Mouse (Mus musculus): Measurements from ENCODE around the gene Gpr4. TPM values are rescaled to one million over a fixed set of nuclear protein-coding genes. Genes with fewer than 3 reads are reported as not detected.
A peak's percentile ranks its signal among the peaks of the same experiment; 100 is the strongest.

Gene Gpr4
- total and polyA plus RNA-seq, 2 experiments from 2014 or later, result 3.8 to 4.4 TPM

- no peak overlapping the region for H3K4me3 ChIP-seq (ENCODE audit: low read length)
- H3K36me3 ChIP-seq (ENCODE audit: insufficient read depth, low read length), result no peaks in the 10 kb centered on the region
- peak overlapping the region; percentile 0; the same call in 1 of the 2 replicates for H3K27ac ChIP-seq
- peak; percentile 91 for DNase-seq (ENCODE audit: low spot score)
- no peak overlapping the region for H3K9ac ChIP-seq (replicated peaks; ENCODE audit: low read length)
- H3K4me1 ChIP-seq (ENCODE audit: insufficient read depth, low read length), result no peaks in the 10 kb centered on the region
- TF ChIP-seq CTCF (IDR thresholded peaks at IDR 0.05; ENCODE audit: low read depth), result peak; percentile 97
- no peaks in the 10 kb centered on the region for H3K9me3 ChIP-seq (ENCODE audit: low read length)
- 0% methylated on average over 1 of the region's 1 CpGs for WGBS
- no peaks in the 10 kb centered on the region for H3K27me3 ChIP-seq (ENCODE audit: insufficient read depth, low read length)
- peak; percentile 94 for ATAC-seq
- no peak overlapping the region for H3K4me2 ChIP-seq (ENCODE audit: low read depth, low read length)
Measured at GRCm38 (mm10) chr7:19239423-19239822, 27.1 kb downstream of the Gpr4 start.

- Histone ChIP-seq H3K27ac (peak overlapping the region; percentile 0; the same call in 1 of the 2 replicates), H3K9me3 (ENCODE audit: low read length) (no peaks in the 10 kb centered on the region)
- no peak for DNase-seq (ENCODE audit: low spot score)
Measured at GRCm38 (mm10) chr7:19239986-19240385, 27.6 kb downstream of the Gpr4 start.

GRCm38 (mm10) chr7:19240905-19241463, 28.6 kb downstream of the Gpr4 start:
- ATAC-seq, result no peak
- H3K27me3 ChIP-seq (ENCODE audit: insufficient read depth, low read length), result no peaks in the 10 kb centered on the region

More at GRCm38 (mm10) chr7:19239986-19240385, 27.6 kb downstream of the Gpr4 start:
- no peaks in the 10 kb centered on the region for H3K4me1 ChIP-seq (ENCODE audit: insufficient read depth, low read length)
- H3K9ac ChIP-seq (replicated peaks; ENCODE audit: low read length), result no peak overlapping the region
- no peaks in the 10 kb centered on the region; the same call in 1 of the 2 replicates for H3K36me3 ChIP-seq (ENCODE audit: insufficient read depth, low read length)
- H3K4me2 ChIP-seq (ENCODE audit: low read depth, low read length), result no peak overlapping the region
- no peak overlapping the region for H3K4me3 ChIP-seq (ENCODE audit: low read length)
- no peaks in the 10 kb centered on the region for H3K27me3 ChIP-seq (ENCODE audit: insufficient read depth, low read length)
- TF ChIP-seq CTCF (IDR thresholded peaks at IDR 0.05; ENCODE audit: low read depth), result no peak
- ATAC-seq, result no peak
- WGBS, result 61% methylated on average over 4 of the region's 4 CpGs

GRCm38 (mm10) chr7:19242005-19242404, 29.7 kb downstream of the Gpr4 start:
- Histone ChIP-seq H3K4me2 (ENCODE audit: low read depth, low read length) (no peak overlapping the region), H3K9me3 (ENCODE audit: low read length) (no peaks in the 10 kb centered on the region), H3K27me3 (ENCODE audit: insufficient read depth, low read length) (no peaks in the 10 kb centered on the region), H3K27ac (no peak overlapping the region), H3K9ac (replicated peaks; ENCODE audit: low read length) (no peak overlapping the region), H3K4me3 (ENCODE audit: low read length) (no peak overlapping the region), H3K36me3 (ENCODE audit: insufficient read depth, low read length) (peaks cover 6% of the 10 kb centered on the region; the same call in 1 of the 2 replicates), H3K4me1 (ENCODE audit: insufficient read depth, low read length) (no peaks in the 10 kb centered on the region)
- DNase-seq (ENCODE audit: low spot score), result no peak
- TF ChIP-seq CTCF (IDR thresholded peaks at IDR 0.05; ENCODE audit: low read depth), result no peak
- 82% methylated on average over 1 of the region's 1 CpGs for WGBS
- ATAC-seq, result no peak

More at GRCm38 (mm10) chr7:19240905-19241463, 28.6 kb downstream of the Gpr4 start:
- Histone ChIP-seq H3K4me1 (ENCODE audit: insufficient read depth, low read length) (no peaks in the 10 kb centered on the region), H3K4me3 (ENCODE audit: low read length) (no peak overlapping the region), H3K9ac (replicated peaks; ENCODE audit: low read length) (no peak overlapping the region), H3K27ac (no peak overlapping the region), H3K36me3 (ENCODE audit: insufficient read depth, low read length) (peaks cover 6% of the 10 kb centered on the region; the same call in 1 of the 2 replicates), H3K9me3 (ENCODE audit: low read length) (no peaks in the 10 kb centered on the region), H3K4me2 (ENCODE audit: low read depth, low read length) (no peak overlapping the region)
- DNase-seq (ENCODE audit: low spot score), result no peak
- TF ChIP-seq CTCF (IDR thresholded peaks at IDR 0.05; ENCODE audit: low read depth), result no peak
- 90% methylated on average over 8 of the region's 8 CpGs for WGBS

GRCm38 (mm10) chr7:19243858-19244257, 31.5 kb downstream of the Gpr4 start:
- Histone ChIP-seq H3K4me2 (ENCODE audit: low read depth, low read length) (no peak overlapping the region), H3K4me1 (ENCODE audit: insufficient read depth, low read length) (no peaks in the 10 kb centered on the region), H3K9me3 (ENCODE audit: low read length) (no peaks in the 10 kb centered on the region), H3K27me3 (ENCODE audit: insufficient read depth, low read length) (no peaks in the 10 kb centered on the region), H3K9ac (replicated peaks; ENCODE audit: low read length) (no peak overlapping the region), H3K36me3 (ENCODE audit: insufficient read depth, low read length) (peaks cover 6% of the 10 kb centered on the region; the same call in 1 of the 2 replicates), H3K4me3 (ENCODE audit: low read length) (no peak overlapping the region), H3K27ac (no peak overlapping the region)
- TF ChIP-seq CTCF (IDR thresholded peaks at IDR 0.05; ENCODE audit: low read depth), result no peak
- ATAC-seq, result no peak
- DNase-seq (ENCODE audit: low spot score), result peak; percentile 54
- WGBS, result 35% methylated on average over 5 of the region's 5 CpGs

- no peak for ATAC-seq
Measured at GRCm38 (mm10) chr7:19245083-19245482, 32.7 kb downstream of the Gpr4 start.

GRCm38 (mm10) chr7:19246855-19247254, 34.5 kb downstream of the Gpr4 start:
- TF ChIP-seq CTCF (IDR thresholded peaks at IDR 0.05; ENCODE audit: low read depth), result no peak
- DNase-seq (ENCODE audit: low spot score) (no peak), ATAC-seq (no peak)
- Histone ChIP-seq H3K36me3 (ENCODE audit: insufficient read depth, low read length) (peaks cover 6% of the 10 kb centered on the region; the same call in 1 of the 2 replicates), H3K27ac (no peak overlapping the region), H3K9ac (replicated peaks; ENCODE audit: low read length) (no peak overlapping the region), H3K4me2 (ENCODE audit: low read depth, low read length) (no peak overlapping the region), H3K27me3 (ENCODE audit: insufficient read depth, low read length) (no peaks in the 10 kb centered on the region), H3K4me3 (ENCODE audit: low read length) (no peak overlapping the region), H3K4me1 (ENCODE audit: insufficient read depth, low read length) (no peaks in the 10 kb centered on the region), H3K9me3 (ENCODE audit: low read length) (no peaks in the 10 kb centered on the region)
- 88% methylated on average over 1 of the region's 1 CpGs for WGBS

More at GRCm38 (mm10) chr7:19245083-19245482, 32.7 kb downstream of the Gpr4 start:
- no peak overlapping the region for H3K4me3 ChIP-seq (ENCODE audit: low read length)
- H3K4me1 ChIP-seq (ENCODE audit: insufficient read depth, low read length), result no peaks in the 10 kb centered on the region
- no peak for DNase-seq (ENCODE audit: low spot score)
- no peak overlapping the region for H3K4me2 ChIP-seq (ENCODE audit: low read depth, low read length)
- TF ChIP-seq CTCF (IDR thresholded peaks at IDR 0.05; ENCODE audit: low read depth), result no peak
- no peak overlapping the region for H3K9ac ChIP-seq (replicated peaks; ENCODE audit: low read length)
- H3K36me3 ChIP-seq (ENCODE audit: insufficient read depth, low read length), result peaks cover 6% of the 10 kb centered on the region; the same call in 1 of the 2 replicates
- no peaks in the 10 kb centered on the region for H3K9me3 ChIP-seq (ENCODE audit: low read length)
- H3K27me3 ChIP-seq (ENCODE audit: insufficient read depth, low read length), result no peaks in the 10 kb centered on the region
- no peak overlapping the region for H3K27ac ChIP-seq
- 86% methylated on average over 3 of the region's 3 CpGs for WGBS
